Mouse (Mus musculus) cerebellum, adult 8-10 months (tissue): Measurements from ENCODE around the gene Fam131a.
A peak's percentile ranks its signal among the peaks of the same experiment; 100 is the strongest.

Experiments
- DNase-seq: peaks from one replicate; pipeline ENCODE4 v3.0.0; 2022

The Fam131a gene

DNA sequence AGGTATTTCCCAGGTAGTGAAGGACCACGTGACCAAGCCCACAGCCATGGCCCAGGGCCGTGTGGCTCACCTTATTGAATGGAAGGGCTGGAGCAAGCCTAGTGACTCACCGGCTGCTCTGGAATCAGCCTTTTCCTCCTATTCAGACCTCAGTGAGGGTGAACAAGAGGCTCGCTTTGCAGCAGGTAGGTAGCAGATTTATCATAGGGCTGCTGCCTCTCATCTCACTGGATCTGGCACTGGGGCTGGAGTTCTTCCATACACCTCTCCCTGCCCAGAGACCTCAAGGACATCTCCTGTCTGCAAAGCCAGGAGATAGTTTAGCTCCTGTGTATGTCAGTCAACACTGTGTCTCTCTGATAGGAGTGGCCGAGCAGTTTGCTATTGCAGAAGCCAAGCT is 6.2 kb downstream of the Fam131a start:
- no peak for DNase-seq

DNA sequence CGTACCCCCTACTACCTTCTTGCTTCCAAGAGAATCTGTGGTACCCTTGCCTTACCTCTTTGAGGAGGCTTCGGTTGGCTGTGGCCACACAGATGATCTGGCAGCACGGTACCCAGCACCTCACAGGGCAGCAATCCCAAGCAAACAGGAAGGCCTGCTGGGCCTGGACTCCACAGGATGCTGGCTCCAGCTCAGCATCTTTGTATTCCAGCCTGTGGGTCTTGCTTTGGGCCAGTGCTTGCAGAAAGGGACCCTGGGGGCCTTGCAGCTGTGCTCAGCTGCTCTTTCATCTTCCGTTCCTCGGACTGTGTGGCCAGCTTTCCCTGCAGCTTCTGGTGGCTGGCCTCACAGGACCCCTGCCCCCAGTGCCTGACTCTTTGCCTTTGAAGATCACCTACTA is 7.0 kb downstream of the Fam131a start:
- peak; percentile 57 for DNase-seq

DNA sequence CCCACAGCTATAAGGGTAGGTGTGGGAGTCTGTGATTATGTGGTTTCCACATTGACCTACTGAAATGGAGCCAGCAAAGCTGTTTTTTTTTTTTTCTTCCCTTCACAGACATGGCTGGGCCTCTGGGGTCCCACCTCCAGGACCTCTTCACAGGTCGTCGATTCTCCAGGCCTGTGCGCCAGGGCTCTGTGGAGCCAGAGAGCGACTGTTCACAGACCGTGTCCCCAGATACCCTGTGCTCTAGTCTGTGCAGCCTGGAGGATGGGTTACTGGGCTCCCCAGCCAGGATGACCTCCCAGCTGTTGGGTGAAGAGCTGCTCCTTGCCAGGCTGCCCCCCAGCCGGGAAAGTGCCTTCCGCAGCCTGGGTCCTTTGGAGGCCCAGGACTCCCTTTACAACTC is 8.3 kb downstream of the Fam131a start:
- no peak for DNase-seq

DNA sequence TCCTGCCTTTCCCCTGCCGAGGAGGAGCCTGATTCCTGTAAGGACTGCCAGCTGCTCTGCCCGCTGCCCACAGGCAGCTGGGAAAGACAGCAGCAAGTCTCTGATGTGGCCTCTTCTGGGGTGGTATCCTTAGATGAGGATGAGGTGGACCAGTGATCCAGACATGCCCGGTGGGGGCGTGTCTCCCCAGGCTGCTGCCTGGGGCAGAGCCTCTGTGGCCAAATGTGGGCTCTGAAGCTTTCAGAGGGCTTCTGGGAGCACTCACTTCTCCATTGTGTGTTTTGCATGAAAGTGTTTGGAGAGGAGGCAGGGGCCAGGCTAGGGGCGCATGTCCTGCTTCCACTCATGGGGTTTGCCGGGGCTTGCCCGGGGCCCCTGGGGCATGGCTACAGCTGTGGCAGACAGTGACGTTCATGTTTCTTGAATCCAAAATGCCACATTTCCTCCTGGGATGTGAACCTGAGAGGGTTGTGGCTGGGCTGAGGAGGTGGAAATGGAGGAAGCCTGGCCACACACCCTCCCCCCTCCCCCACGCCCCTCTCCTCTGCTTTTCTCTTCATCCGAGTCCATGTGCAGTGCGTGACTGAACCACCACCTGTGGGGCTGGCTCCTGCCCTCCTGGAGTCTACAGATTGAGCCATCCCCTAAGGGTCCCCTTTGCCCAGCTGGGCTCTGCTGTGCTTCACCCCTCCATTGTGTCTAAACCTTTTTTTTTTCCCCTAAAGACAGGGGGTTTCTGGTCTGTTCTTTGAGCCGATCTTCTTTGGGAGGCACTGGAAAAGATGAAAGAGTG is 8.9 kb downstream of the Fam131a start:
- DNase-seq = no peak

DNA sequence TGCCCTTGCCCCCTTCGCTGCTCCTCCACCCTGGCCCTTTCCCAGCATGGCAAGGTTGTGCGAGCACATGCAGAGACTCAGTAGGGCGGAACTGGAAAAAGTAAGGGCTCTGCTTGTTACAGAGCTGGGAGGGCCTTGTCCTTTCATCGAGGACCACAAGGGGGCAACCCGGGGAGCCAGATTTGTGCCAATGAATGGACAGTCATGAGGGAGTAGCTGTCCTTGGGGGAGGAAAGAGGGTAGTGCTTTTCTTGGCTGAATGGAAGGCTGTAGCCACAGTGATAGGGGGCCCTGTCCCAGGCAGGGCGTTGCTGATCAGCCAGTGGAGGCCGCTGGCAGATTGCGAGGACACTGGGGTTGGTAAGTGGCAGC is 9.5 kb downstream of the Fam131a start:
- peak; percentile 53 for DNase-seq

DNA sequence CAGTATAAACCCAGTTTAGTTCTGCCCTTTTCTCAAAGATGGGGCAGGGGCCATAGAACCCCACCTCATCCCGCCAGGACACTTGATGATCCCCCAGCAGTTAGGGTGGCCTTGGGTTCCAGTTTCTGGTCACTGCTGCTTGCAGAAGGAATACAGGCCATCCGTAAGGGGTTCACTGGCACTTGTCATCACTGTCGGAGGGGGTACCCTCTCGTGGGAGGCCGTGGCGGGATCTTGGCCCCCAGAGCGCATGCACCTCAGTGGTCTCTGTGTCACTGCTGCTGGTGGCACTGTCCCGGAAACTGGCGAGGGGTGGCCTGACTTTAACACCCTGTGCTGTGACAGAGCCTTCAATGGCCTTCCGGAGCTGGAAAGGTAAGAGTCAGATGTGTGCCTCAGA is 10.0 kb downstream of the Fam131a start:
- no peak for DNase-seq

DNA sequence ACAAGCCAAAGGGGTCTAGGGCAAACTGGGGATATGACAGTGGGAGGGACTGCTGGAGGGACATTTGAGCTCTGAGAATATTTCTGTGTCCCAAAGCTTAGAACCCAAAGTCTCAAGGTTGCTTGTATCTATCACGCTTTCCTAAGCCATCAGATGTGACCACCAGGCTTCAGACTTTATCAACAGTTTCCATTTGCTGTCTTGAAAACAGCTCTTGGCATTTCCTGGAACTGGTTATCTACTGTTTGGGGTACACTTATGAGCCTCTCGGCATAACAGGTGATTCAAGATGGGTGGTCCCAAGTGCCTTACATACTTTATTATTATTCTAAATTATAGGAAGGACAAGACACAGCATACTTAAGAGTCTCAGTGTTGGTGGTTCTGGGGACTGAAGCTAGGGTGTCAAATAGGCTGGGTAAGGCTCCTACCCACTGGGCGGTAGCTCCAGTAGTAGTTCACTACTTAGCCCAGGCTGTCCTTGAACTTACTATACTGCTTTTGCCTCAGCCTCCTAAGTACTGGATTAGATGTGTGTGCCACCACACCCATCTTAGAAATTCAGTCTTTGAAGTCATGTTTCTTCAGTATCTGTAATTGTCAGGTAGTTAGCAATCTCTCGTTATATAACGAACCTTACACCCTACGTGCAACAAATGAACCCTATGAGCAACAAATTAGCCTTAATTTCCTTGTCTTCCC is 10.8 kb downstream of the Fam131a start:
- no peak for DNase-seq

DNA sequence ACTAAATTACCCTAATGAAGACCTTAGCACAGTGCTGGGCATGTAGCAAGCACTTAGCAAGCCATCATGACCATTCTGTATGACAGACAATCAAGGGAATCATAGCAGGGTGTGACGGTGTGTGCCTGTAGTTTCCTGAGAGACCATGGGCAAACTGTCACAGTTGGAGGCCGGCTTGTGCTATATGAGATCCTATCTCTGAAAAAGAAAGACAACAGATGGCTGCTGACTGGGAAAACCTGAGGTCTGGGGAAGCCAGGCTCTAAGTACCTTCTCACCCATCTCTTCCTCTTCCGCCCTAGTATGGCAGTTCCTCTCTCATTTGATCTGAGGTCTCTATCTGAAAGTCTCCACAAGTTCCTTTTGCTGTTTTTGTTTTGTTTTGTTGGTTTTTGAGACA is 12.7 kb downstream of the Fam131a start:
- peak; percentile 32 for DNase-seq

DNA sequence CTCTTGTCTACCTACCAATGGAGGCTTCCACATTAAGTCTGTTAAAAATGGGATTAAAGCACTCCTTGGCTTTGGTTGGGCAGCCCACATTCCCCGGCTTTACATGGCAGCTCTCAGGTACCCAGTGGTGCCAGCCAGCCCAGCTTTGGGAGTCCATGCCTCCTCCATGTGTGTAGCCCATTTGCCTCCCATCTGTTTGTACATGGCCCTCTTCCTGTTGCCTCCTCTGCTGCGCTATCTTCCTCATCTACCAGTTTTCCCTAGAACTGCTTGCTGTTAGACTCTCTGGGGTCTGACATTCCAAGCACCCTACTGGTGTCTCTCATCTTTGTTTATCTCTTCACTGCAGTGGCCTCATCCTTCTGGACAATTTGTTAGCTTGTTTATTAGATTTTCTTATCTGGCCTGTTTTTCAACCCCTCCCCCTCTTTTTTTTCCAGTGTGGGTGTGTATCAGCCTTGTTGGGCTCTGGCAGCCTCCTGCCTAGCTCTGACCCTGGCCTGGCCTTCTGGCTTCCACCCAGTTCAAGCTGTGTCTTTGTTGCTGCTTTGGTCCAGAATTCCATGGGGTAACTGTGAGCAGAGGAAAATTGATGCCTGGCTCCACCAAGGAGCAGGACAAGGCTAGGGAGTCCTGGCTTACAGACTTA is 13.5 kb downstream of the Fam131a start:
- peak; percentile 30 for DNase-seq

DNA sequence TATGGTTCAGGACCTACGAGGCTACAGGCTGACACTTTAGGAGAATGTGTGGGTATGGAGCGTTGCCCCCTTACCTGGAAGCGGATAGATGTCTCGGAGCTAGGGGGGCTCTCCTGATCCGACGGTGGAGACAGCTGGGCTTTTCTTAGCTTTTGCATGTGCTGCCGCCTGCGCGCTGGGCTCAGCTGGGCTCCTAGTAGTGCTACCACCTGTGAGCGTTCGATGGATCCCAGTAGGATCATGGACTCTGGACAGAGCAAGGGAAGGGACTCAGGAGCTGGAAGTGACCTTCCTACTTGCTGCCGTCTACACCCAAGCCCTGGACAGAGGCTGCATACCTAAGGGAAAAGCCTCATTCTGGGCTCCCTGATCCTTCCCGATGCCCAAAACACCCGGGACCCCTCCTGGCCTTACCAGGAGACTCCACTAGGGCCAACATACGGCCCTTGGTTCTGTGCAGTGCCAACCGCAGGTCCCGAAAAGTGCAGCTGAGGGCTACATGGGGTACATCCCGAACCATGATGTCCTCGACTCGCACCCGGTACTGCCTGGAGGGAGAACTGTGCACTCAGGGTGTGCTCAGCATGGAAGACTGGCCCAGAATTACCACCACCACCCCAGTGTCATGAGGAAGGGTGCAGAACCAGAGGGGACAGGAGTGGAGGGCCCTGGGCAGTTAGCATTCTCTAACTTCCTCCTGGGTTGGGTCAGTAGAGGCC is 15.3 kb downstream of the Fam131a start:
- no peak for DNase-seq

DNA sequence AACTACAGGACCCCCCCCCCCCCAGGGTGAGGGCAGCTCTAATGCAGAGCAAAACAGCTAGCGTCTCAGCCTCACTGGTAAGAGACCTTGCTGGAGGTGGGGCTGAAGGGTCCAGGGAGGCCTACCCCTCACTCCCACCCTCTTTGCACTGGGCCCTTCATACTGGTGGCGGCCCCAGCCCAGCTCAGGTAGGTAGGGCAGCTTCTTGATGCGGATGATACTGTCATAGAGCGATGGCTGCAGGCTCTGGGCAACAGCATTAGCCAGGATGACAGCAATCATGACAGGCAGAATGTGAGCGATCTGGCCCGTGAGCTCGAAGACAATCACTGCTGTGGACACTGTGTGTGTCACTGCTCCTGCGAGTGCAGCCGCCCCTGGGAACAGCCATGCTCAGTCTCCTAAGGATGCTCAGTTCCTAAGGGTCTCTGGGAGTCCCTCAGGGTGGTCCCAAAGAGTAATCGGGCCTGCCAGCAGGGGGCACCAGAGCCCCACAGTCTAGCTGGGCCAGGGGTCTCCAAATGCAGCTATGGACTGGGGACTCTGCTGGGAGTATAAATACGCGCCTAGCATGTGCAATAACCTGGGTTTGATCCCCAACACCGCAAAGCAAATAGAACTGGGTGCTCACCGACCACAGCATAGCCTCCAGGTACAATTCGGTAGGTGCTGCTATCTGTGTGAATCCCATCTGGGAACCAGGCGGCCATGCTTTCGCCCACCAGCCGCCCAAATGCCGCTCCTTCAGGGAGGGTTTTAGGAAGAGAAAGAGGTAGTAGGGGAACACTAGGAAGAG is 16.1 kb downstream of the Fam131a start:
- DNase-seq = peak; percentile 36

DNA sequence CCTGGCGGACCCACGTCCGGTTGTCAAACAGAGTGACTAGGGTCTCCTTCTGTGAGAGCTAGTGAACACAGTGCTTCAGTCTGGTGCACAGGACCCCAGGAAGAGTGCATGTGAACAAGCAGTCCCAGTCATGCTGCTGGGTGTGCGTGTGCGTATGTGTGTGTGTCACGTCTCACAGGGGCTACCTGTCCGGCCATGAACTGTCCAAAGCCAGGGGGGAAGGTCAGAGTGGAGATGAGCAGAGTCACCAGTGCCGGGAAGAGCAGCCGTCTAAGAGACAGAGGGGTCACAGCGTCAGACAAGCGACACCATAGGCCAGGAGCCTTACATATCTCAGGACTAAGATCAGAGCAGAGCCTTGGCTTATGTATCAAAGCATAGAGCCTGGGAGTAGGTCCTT is 17.3 kb downstream of the Fam131a start:
- DNase-seq = no peak

DNA sequence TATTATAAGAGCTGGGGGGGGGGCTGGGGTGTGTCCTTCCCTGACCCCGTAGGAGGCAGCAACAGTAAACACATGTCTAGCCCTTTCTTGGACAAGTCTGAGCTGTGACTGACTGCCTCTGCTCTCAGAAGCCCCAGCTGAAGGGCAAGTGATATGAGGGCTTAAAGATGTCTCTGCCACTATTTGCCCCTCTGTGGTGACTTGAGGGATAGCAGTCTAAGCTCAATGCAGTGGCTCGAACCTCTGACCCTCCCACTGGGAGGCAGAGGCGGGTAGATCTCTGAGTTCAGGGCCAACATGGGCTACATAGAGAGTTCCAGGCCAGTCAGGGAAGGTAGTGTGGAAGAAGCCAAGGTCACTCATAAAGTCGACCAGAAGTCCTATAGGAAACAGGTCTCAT is 17.8 kb downstream of the Fam131a start:
- DNase-seq = no peak

DNA sequence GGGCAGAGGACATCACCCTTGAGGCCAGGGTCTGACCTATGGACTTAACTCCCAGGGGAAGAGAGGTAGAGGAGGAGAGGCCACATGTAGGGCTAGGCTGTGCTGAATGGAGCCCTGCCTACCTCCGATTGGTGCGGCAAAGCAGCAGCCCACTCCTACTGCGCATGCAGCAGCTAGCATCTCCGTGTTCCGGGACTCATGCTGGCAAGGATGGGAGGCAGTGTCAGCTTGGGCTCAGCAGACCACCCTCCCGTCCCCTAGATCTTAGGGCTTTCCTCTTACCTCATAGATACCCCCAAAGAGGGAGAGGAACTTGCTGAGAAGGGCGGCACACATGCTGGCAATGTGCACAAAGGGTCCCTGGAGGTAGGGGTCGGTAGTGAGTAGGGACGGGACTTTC is 19.1 kb downstream of the Fam131a start:
- no peak for DNase-seq

DNA sequence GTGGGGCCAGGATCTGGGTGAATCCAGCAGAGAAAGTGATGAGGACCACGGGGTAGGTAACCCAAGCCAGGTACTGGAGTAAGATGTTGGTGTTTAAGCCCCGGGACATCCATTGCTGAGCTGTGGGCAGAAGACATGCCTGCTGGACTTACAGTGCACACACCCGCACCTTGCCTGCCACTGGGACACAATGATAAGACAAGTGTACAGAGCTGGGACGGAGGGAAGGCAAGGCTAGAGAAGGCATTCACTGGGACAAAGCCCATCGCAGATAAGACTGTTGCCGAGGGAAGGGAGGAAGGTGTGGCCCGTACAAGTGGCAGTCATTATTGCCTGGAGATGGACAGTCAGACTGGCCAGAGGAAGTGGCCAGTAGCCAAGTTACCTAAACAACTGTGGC is 19.8 kb downstream of the Fam131a start:
- DNase-seq = no peak

DNA sequence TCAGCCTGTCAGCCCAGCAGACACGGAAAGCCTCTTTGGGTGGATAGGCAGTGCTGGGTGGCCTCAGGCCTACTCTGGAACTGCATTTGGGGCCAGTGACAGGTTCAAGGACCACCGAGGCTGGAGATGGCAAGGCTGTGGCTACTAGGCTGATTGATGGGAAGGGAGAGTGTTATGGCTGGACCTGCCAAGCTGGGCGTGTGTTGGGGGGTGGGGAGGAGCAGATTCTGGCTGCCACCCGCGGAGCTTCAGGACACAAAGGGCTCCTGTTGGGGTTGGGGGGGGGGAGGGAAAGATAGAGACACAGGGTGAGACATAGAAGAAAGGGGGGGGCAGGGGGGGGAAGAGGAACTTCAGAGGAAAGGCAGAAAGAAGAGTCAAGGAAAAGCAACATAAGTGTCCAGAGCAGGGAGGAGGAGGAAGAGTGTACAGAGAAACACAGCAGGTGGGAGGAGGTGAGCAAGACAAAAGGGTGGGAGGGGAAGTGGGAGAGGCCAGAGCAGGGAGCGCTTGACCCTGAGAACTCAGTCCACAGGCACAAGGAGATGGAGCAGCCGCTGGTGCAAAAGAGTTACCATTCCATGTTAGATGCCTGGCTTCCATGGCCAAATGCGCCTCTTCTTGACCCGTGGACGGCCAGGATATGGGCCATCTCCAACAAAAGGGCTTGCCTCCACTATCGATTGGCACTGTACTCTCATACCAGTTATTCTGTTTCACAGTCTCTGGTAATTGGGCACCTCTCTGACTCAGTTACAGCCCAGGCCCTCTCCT is 21.5 kb downstream of the Fam131a start:
- DNase-seq = peak; percentile 34

DNA sequence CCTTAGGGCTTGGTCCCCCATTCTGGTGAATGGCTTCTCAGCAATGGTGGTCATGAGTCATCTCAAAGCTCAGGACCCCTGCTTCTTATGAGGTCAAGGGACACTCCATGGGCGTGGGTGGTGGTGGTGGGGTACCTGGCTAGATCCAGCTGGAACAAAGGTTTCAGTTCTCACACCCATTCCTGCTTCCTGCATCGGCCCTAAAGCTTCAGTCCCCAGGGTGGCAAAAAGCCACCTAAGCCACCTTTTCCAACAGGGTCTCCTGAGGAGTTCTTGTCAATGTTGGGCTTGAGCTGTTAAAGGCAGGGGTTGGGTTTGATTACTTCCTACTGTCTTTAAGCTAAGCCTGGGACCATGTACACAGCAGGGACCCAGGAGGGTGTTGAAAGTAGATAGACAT is 22.1 kb downstream of the Fam131a start:
- peak; percentile 30 for DNase-seq

DNA sequence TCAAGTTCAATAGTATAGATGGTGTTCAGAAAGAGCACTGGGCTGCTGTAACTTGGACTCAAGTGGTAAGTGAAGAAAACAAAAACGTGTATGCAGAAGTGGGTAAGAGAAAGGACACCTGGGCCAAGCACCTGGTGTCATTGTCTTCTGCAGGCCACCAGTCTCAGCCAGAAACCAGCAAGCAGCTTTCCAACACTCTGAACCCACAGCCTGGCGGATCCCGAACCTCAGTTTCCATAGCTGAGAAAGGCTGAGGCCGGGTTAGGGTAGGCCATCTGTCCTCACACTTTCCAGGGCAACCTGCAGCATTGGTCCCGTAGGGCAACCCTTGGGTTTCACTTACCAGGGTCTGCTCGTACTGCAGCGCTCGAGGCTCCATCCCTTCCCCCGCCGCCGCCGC is 22.5 kb downstream of the Fam131a start:
- DNase-seq = peak; percentile 44

DNA sequence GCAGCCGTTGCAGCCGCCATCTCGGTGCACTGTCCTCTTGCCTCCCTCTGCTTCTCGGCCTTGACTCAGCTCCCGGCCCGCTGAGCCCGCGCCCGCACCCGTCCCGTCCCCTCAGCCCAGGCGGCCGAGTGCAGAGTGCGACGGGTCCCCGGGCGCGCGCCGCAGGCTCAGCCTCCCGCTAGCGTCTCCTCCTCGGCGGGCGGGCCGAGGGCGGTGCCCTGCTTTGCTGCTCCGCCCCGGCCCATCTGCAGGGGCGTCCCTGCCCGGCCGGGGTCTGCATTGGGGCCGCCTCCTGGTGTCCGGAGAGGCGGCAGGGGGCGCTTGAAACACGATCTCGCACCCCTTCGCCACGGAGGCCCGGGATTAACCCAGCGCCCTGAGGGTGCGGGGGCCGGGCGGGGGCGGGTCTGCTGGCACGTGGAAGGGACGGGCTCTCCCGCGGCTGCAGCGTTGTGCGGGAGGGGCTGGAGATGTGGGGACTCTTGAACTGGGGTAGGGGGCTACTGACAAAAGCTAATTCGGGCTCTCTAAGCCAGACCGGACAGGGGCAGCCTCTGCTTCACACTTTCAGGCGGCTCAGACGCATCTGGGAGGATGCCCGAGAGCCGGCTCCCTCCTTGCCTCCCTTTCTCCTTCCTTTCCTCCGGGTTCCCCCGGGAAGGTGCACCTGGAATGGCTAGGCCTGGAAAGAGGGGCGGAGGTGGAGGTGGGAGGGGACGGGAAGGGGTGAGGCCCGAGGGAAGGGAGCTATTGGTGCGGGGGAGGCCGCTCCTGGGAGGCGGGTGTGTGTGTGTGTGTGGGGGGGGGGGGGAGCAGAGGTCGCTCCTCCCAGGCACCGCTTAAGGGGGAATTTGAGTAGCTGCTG is 23.2 kb downstream of the Fam131a start:
- peak; percentile 76 for DNase-seq

DNA sequence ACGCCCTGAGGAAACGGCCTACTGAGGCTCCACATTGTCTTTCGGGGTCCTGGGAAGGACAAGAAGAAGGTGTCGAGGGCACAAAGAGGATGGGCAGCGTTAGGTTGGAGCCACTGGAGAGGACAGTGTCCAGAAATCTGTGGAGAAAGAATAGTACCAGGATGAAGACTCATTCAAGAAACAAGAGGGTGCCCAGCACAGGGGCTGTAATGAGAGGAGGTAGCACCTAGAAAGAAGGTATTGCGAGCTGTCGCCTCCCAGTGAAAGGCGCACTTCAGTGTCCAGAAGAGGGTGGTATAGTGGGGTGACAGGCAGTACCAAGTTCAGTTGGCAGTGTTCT is 23.8 kb downstream of the Fam131a start:
- no peak for DNase-seq
